Mouse (Mus musculus) MEL (cell line): ENCODE measurements around the gene Msi2.

Experiments used
- CHD2 ChIP-seq: IDR thresholded peaks from 2 replicates; pipeline ENCODE4 v1.6.1; 2011; ENCODE audit warnings: low read length, improper control_type of control experiment
- CTCF ChIP-seq, 3 experiments: IDR thresholded peaks in 2 of 3; conservative IDR thresholded peaks in 1 of 3; 2 replicates each; pipeline ENCODE4 v1.5.1; 2011 to 2012; ENCODE audit warnings: low read length in 3 of 3, low read depth in 2 of 3, mild to moderate bottlenecking in 2 of 3, improper control_type of control experiment in 1 of 3, inconsistent platforms in 1 of 3, mixed read lengths in 1 of 3, moderate library complexity in 1 of 3; ENCODE audit not compliant: control insufficient read depth in 1 of 3, insufficient read depth in 1 of 3, poor library complexity in 1 of 3, severe bottlenecking in 1 of 3
- EP300 ChIP-seq, 2 experiments: IDR thresholded peaks; 2 replicates each; pipeline ENCODE4 v1.6.1; 2011; ENCODE audit warnings: improper control_type of control experiment in 2 of 2, low read length in 2 of 2, low read depth in 1 of 2, mild to moderate bottlenecking in 1 of 2
- MAFK ChIP-seq: IDR thresholded peaks from 2 replicates; pipeline ENCODE4 v1.6.1; 2011; ENCODE audit warnings: low read depth, mild to moderate bottlenecking, low read length, improper control_type of control experiment, borderline replicate concordance
- MAZ ChIP-seq: IDR thresholded peaks from 2 replicates; pipeline ENCODE4 v1.6.1; 2012; ENCODE audit warnings: low read depth, mild to moderate bottlenecking, inconsistent platforms, low read length, improper control_type of control experiment
- POLR2A ChIP-seq, 2 experiments: IDR thresholded peaks; 2 replicates each; pipeline ENCODE4 v1.6.1; 2011 to 2012; ENCODE audit warnings: low read length in 2 of 2, mild to moderate bottlenecking in 2 of 2, control low read depth in 1 of 2, improper control_type of control experiment in 1 of 2, low read depth in 1 of 2, moderate library complexity in 1 of 2; ENCODE audit not compliant: control insufficient read depth in 1 of 2, insufficient read depth in 1 of 2, poor library complexity in 1 of 2
- RCOR1 ChIP-seq: IDR thresholded peaks from 2 replicates; pipeline ENCODE4 v1.6.1; 2012; ENCODE audit warnings: low read depth, mild to moderate bottlenecking, inconsistent platforms, low read length, improper control_type of control experiment
- USF1 ChIP-seq: IDR thresholded peaks from 2 replicates; pipeline ENCODE4 v1.6.1; 2014; ENCODE audit warnings: low read depth, mild to moderate bottlenecking, inconsistent platforms, low read length, improper control_type of control experiment, moderate library complexity

DNA sequence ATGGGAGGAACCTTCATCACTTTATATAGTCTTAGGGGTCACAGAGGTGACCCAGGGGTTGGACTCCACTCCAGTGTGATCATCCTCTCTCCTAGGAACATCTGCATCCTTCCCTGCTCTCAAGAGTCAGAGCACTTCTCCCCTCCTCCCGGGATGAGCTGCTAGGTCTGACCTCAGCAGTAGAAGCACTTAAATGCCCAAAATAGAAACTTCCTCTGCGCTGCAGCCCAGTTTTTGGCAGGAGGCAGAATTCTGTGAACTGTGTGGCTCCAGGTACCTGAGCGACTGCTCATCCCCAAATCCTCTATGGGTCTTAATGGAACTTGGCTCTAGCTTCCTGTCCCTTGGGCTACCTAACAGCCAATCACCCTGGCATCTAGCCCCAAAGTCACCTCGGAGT, 228.3 kb downstream of the Msi2 start:
- TF ChIP-seq POLR2A (IDR thresholded peaks at IDR 0.05; ENCODE audit: control insufficient read depth in 1 of 2, insufficient read depth in 1 of 2, low read depth in 1 of 2, low read length in 2 of 2, poor library complexity in 1 of 2) (no peak), CHD2 (no peak), USF1 (no peak), MAFK (no peak), MAZ (no peak), CTCF (IDR thresholded peaks at IDR 0.05 in 2 of 3, conservative IDR thresholded peaks at IDR 0.05 in 1 of 3; ENCODE audit: control insufficient read depth in 1 of 3, insufficient read depth in 1 of 3, low read depth in 2 of 3, low read length in 3 of 3, poor library complexity in 1 of 3, severe bottlenecking in 1 of 3) (no peak), EP300 (IDR thresholded peaks at IDR 0.05; ENCODE audit: low read depth in 1 of 2, low read length in 2 of 2) (no peak), RCOR1 (no peak)
